Mouse (Mus musculus): Measurements from ENCODE around the gene Cyb5r2. TPM values are rescaled to one million over a fixed set of nuclear protein-coding genes. Genes with fewer than 3 reads are reported as not detected.

Gene Cyb5r2
- total and polyA plus RNA-seq, 3 experiments = 0.17 TPM; not detected in 2

DNA sequence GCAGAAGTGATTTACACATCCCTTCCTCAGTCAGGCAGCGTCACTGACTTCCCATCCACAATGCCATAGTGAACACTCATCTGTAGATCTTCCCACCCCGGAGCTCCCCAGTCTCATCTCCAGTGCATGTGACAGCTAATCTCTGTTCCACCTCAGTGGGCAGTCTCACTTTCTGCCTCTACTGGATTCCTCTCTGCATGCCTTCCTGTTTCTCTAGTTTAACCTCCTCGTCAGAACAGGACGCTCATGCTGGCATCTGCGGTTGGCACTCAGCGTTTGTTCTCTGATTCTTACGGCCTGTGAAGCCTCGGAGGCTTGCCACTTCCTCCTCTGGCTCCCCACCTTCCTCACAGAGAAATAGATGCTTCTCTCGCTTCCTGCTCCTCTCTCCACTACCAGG is 50.2 kb downstream of the Cyb5r2 start (continued):
- TF ChIP-seq TBP (conservative IDR thresholded peaks at IDR 0.05; ENCODE audit: low read depth, low read length) (no peak), KAT2A (IDR thresholded peaks at IDR 0.05; ENCODE audit: insufficient replicate concordance, low read length) (no peak), IRF4 (IDR thresholded peaks at IDR 0.05; ENCODE audit: low read depth, low read length) (no peak; the same call in none of the 2 replicates), SIN3A (IDR thresholded peaks at IDR 0.05; ENCODE audit: low read length) (no peak), HCFC1 (IDR thresholded peaks at IDR 0.05; ENCODE audit: low read depth, low read length) (no peak), MAZ (IDR thresholded peaks at IDR 0.05; ENCODE audit: low read depth, low read length) (peak; percentile 37; the same call in 1 of the 2 replicates), MAX (IDR thresholded peaks at IDR 0.05; ENCODE audit: low read length) (peak; percentile 51; the same call in 1 of the 2 replicates), ZC3H11A (IDR thresholded peaks at IDR 0.05; ENCODE audit: low read depth, low read length) (no peak), ZKSCAN1 (IDR thresholded peaks at IDR 0.05; ENCODE audit: borderline replicate concordance, low read depth, low read length) (no peak), POLR2A (IDR thresholded peaks at IDR 0.05; ENCODE audit: low read depth, low read length) (no peak), MAFK (IDR thresholded peaks at IDR 0.05; ENCODE audit: insufficient replicate concordance, low read length) (0 out of 2 replicates have a peak, but pooled peaks have one; percentile 35)

DNA sequence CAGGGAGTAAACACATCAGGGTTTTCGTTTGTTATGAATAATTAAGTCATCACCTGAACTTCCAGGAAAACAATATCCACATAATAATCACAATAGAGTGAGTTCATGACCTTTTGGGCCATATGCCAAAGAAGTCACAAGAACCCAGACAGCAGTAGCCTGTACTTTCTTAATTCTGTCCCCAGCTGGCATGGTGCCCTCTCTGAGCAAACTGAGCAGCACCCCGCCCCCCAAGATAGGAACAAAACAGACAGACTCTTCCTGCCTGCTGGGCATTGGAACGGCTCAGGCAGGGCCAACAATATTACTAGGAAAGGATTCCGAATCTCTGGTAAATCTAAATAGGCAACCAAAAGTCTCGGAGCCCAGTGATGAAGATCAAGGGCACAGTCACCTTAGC is 51.9 kb downstream of the Cyb5r2 start:
- H3K4me3 ChIP-seq (replicated peaks in 1 of 3; ENCODE audit: low read depth in 2 of 3, low read length in 2 of 3, poor library complexity in 1 of 3) = no peak overlapping the region
- in situ Hi-C loops (cut with MboI; ENCODE audit: low pct_ligation_motif_present, low pct_unique_long_range_greater_than_20kb, low sequenced_read_pairs) (no loop called here), dilution Hi-C loops (cut with MboI; ENCODE audit: extremely low pct_ligation_motif_present, extremely low pct_unique_long_range_greater_than_20kb, low sequenced_read_pairs) (no loop called here)
- H3K9ac ChIP-seq (ENCODE audit: insufficient read depth, low read depth) = no peak overlapping the region
- H3K36me3 ChIP-seq (replicated peaks in 1 of 2; ENCODE audit: control insufficient read depth in 1 of 2, insufficient read depth in 1 of 2, low read length in 1 of 2) = peaks cover 37 to 89% of the 10 kb centered on the region in 2 experiments
- H3K27me3 ChIP-seq (replicated peaks) = no peaks in the 10 kb centered on the region
- no peak for DNase-seq (ENCODE audit: extremely low read depth)
- H3K27ac ChIP-seq (ENCODE audit: insufficient read depth, low read depth) = no peak overlapping the region
- TF ChIP-seq CHD1 (IDR thresholded peaks at IDR 0.05; ENCODE audit: low read depth, low read length) = no peak
- no peak for TF ChIP-seq ELF1 (IDR thresholded peaks at IDR 0.05; ENCODE audit: low read depth, low read length)
- TF ChIP-seq ZMIZ1 (IDR thresholded peaks at IDR 0.05; ENCODE audit: low read depth, low read length) = no peak
- TF ChIP-seq UBTF (IDR thresholded peaks at IDR 0.05; ENCODE audit: low read depth, low read length) = no peak
- TF ChIP-seq HCFC1 (IDR thresholded peaks at IDR 0.05; ENCODE audit: low read depth, low read length) = no peak
- TF ChIP-seq PAX5 (IDR thresholded peaks at IDR 0.05; ENCODE audit: low read length) = no peak
- H3K9me3 ChIP-seq (replicated peaks; ENCODE audit: low read length) = no peaks in the 10 kb centered on the region
- H3K4me1 ChIP-seq (ENCODE audit: control insufficient read depth in 1 of 2, insufficient read depth in 2 of 2) = peaks cover 29 to 83% of the 10 kb centered on the region in 2 experiments
- no peak overlapping the region for H3K4me2 ChIP-seq (ENCODE audit: insufficient read depth, low read depth, poor library complexity, severe bottlenecking)
- no peaks in the 10 kb centered on the region for H3K79me2 ChIP-seq (replicated peaks; ENCODE audit: control insufficient read depth, extremely low read depth, insufficient read depth, poor library complexity, severe bottlenecking)

DNA sequence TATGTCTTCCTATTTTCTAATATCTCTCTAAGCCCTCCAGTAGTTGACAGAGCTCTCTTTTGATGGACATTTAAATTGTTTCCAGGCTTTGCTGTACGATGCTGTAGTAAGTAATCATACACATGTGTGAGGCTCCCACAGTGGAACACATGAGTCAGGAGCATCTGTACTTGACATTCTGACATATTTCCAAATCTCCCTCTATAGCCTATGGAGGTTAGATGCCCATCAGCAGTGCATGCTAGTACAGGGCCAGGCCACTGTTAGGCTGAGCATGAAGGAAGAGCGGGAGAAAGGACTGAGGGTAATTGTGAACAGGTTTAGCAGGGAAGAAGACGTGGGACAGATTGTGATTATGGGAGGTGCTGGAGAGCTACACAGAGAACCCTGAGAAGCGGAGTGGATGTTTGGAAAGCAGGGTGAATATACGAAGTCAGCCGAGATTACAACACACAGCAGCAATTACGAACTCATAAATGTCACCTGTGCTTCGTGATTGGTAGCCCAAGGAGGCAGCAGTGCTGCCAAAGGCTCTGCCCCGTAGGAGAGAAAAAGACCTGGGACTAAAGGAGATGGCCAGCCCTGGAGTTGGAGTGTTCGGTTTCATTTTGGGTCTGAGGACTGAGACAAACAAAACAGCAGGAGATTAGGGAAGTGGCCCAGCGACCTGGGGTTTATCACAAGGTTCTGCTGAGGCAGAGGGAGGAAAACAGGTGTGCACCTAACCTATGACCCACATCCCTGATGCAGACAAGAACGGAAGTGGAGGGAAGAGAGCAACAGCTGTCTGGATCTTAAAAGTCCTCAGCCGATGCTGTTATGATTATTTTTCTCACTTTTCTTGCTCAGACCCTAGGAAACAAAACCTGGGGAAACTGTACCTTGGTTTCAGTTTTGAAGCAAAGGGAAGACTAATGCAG is 55.1 kb downstream of the Cyb5r2 start:
- Histone ChIP-seq H3K79me2 (replicated peaks; ENCODE audit: control insufficient read depth, extremely low read depth, insufficient read depth, poor library complexity, severe bottlenecking) (no peaks in the 10 kb centered on the region; the same call in 1 of the 2 replicates), H3K4me1 (ENCODE audit: control insufficient read depth in 1 of 2, insufficient read depth in 2 of 2) (peaks cover 23 to 58% of the 10 kb centered on the region in 2 experiments), H3K27ac (ENCODE audit: insufficient read depth, low read depth) (peak overlapping the region; percentile 20; the same call in 1 of the 2 replicates), H3K4me2 (ENCODE audit: insufficient read depth, low read depth, poor library complexity, severe bottlenecking) (peak overlapping the region; percentile 40; the same call in 1 of the 2 replicates), H3K9me3 (replicated peaks; ENCODE audit: low read length) (no peaks in the 10 kb centered on the region), H3K4me3 (replicated peaks in 1 of 3; ENCODE audit: low read depth in 2 of 3, low read length in 2 of 3, poor library complexity in 1 of 3) (no peak overlapping the region), H3K9ac (ENCODE audit: insufficient read depth, low read depth) (no peak overlapping the region), H3K27me3 (replicated peaks) (no peaks in the 10 kb centered on the region), H3K36me3 (replicated peaks in 1 of 2; ENCODE audit: control insufficient read depth in 1 of 2, insufficient read depth in 1 of 2, low read length in 1 of 2) (peaks cover 49 to 93% of the 10 kb centered on the region in 2 experiments)
- peak; percentile 59 for DNase-seq (ENCODE audit: extremely low read depth)
- TF ChIP-seq ETS1 (conservative IDR thresholded peaks at IDR 0.05; ENCODE audit: low read depth, low read length) = peak; percentile 41; the same call in 1 of the 2 replicates
- no peak for TF ChIP-seq CHD1 (IDR thresholded peaks at IDR 0.05; ENCODE audit: low read depth, low read length)
- peak; percentile 68; the same call in 1 of the 2 replicates for TF ChIP-seq TCF12 (IDR thresholded peaks at IDR 0.05; ENCODE audit: low read depth, low read length)
- TF ChIP-seq E2F4 (IDR thresholded peaks at IDR 0.05; ENCODE audit: insufficient replicate concordance, low read depth, low read length) = no peak
- in situ Hi-C loops (cut with MboI; ENCODE audit: low pct_ligation_motif_present, low pct_unique_long_range_greater_than_20kb, low sequenced_read_pairs) (no loop called here), dilution Hi-C loops (cut with MboI; ENCODE audit: extremely low pct_ligation_motif_present, extremely low pct_unique_long_range_greater_than_20kb, low sequenced_read_pairs) (no loop called here)
